Mouse (Mus musculus): Measurements from ENCODE around the gene Foxd3. TPM values are rescaled to one million over a fixed set of nuclear protein-coding genes. Genes with fewer than 3 reads are reported as not detected.

Gene Foxd3
- polyA plus RNA-seq, 2 experiments = 0.81 to 3.3 TPM

- DNase-seq (ENCODE audit: low spot score) (no peak), ATAC-seq (ENCODE audit: low FRiP score, low read depth) (no peak)
- Histone ChIP-seq H3K27ac (replicated peaks; ENCODE audit: low read depth, low read length) (no peak overlapping the region), H3K36me3 (ENCODE audit: control insufficient read depth, insufficient read depth, low read length) (no peaks in the 10 kb centered on the region), H3K4me3 (replicated peaks; ENCODE audit: low read length) (no peak overlapping the region), H3K4me1 (ENCODE audit: control insufficient read depth, insufficient read depth, low read length) (peaks cover under 1% of the 10 kb centered on the region; the same call in 1 of the 2 replicates), H3K4me2 (replicated peaks; ENCODE audit: low read depth, low read length, severe bottlenecking) (no peak overlapping the region), H3K9ac (ENCODE audit: low read depth, low read length, severe bottlenecking) (no peak overlapping the region), H3K9me3 (ENCODE audit: control insufficient read depth, low read length) (no peaks in the 10 kb centered on the region), H3K27me3 (ENCODE audit: control insufficient read depth, insufficient read depth, low read length) (peaks cover 86% of the 10 kb centered on the region)
- TF ChIP-seq POLR2A (IDR thresholded peaks at IDR 0.05; ENCODE audit: borderline replicate concordance, extremely low read depth, insufficient read depth, insufficient read length) = no peak
- WGBS = 15% methylated on average over 9 of the region's 9 CpGs
These were observed 6.3 kb downstream of the Foxd3 start for GRCm38 (mm10) chr4:99662431-99662830.

GRCm38 (mm10) chr4:99662841-99663567, 6.9 kb downstream of the Foxd3 start:
- Histone ChIP-seq H3K27me3 (ENCODE audit: control insufficient read depth, insufficient read depth, low read length) (peaks cover 80% of the 10 kb centered on the region), H3K9ac (ENCODE audit: low read depth, low read length, severe bottlenecking) (no peak overlapping the region), H3K4me1 (ENCODE audit: control insufficient read depth, insufficient read depth, low read length) (no peaks in the 10 kb centered on the region), H3K4me2 (replicated peaks; ENCODE audit: low read depth, low read length, severe bottlenecking) (no peak overlapping the region), H3K36me3 (ENCODE audit: control insufficient read depth, insufficient read depth, low read length) (no peaks in the 10 kb centered on the region), H3K9me3 (ENCODE audit: control insufficient read depth, low read length) (no peaks in the 10 kb centered on the region), H3K27ac (replicated peaks; ENCODE audit: low read depth, low read length) (no peak overlapping the region), H3K4me3 (replicated peaks; ENCODE audit: low read length) (no peak overlapping the region)
- DNase-seq (ENCODE audit: low spot score) = no peak
- 3% methylated on average over 32 of the region's 34 CpGs for WGBS
- TF ChIP-seq POLR2A (IDR thresholded peaks at IDR 0.05; ENCODE audit: borderline replicate concordance, extremely low read depth, insufficient read depth, insufficient read length) = no peak
- ATAC-seq (ENCODE audit: low FRiP score, low read depth) = no peak

- no peak for TF ChIP-seq POLR2A (IDR thresholded peaks at IDR 0.05; ENCODE audit: borderline replicate concordance, extremely low read depth, insufficient read depth, insufficient read length)
- WGBS = 26% methylated on average over 8 of the region's 8 CpGs
- no peak overlapping the region for H3K4me2 ChIP-seq (replicated peaks; ENCODE audit: low read depth, low read length, severe bottlenecking)
- H3K9ac ChIP-seq (ENCODE audit: low read depth, low read length, severe bottlenecking) = no peak overlapping the region
- DNase-seq (ENCODE audit: low spot score) (no peak), ATAC-seq (ENCODE audit: low FRiP score, low read depth) (no peak)
- H3K4me1 ChIP-seq (ENCODE audit: control insufficient read depth, insufficient read depth, low read length) = no peaks in the 10 kb centered on the region
- peaks cover 76% of the 10 kb centered on the region for H3K27me3 ChIP-seq (ENCODE audit: control insufficient read depth, insufficient read depth, low read length)
- H3K9me3 ChIP-seq (ENCODE audit: control insufficient read depth, low read length) = no peaks in the 10 kb centered on the region
- no peak overlapping the region for H3K27ac ChIP-seq (replicated peaks; ENCODE audit: low read depth, low read length)
- H3K36me3 ChIP-seq (ENCODE audit: control insufficient read depth, insufficient read depth, low read length) = no peaks in the 10 kb centered on the region
- no peak overlapping the region for H3K4me3 ChIP-seq (replicated peaks; ENCODE audit: low read length)
These were observed 7.6 kb downstream of the Foxd3 start for GRCm38 (mm10) chr4:99663710-99664109.

GRCm38 (mm10) chr4:99670203-99670851, 14.2 kb downstream of the Foxd3 start:
- H3K4me1 ChIP-seq (ENCODE audit: control insufficient read depth, insufficient read depth, low read length) = no peaks in the 10 kb centered on the region
- no peak overlapping the region for H3K4me3 ChIP-seq (replicated peaks; ENCODE audit: low read length)
- H3K9me3 ChIP-seq (ENCODE audit: control insufficient read depth, low read length) = no peaks in the 10 kb centered on the region
- H3K36me3 ChIP-seq (ENCODE audit: control insufficient read depth, insufficient read depth, low read length) = no peaks in the 10 kb centered on the region
- H3K9ac ChIP-seq (ENCODE audit: low read depth, low read length, severe bottlenecking) = no peak overlapping the region
- no peak for TF ChIP-seq POLR2A (IDR thresholded peaks at IDR 0.05; ENCODE audit: borderline replicate concordance, extremely low read depth, insufficient read depth, insufficient read length)
- WGBS = 85% methylated on average over 7 of the region's 7 CpGs
- no peak overlapping the region for H3K4me2 ChIP-seq (replicated peaks; ENCODE audit: low read depth, low read length, severe bottlenecking)
- peaks cover 11% of the 10 kb centered on the region for H3K27me3 ChIP-seq (ENCODE audit: control insufficient read depth, insufficient read depth, low read length)
- ATAC-seq (ENCODE audit: low FRiP score, low read depth) = no peak
- no peak for DNase-seq (ENCODE audit: low spot score)
- H3K27ac ChIP-seq (replicated peaks; ENCODE audit: low read depth, low read length) = no peak overlapping the region

- Histone ChIP-seq H3K27ac (replicated peaks; ENCODE audit: low read depth, low read length) (no peak overlapping the region), H3K4me1 (ENCODE audit: control insufficient read depth, insufficient read depth, low read length) (no peaks in the 10 kb centered on the region), H3K9me3 (ENCODE audit: control insufficient read depth, low read length) (no peaks in the 10 kb centered on the region), H3K9ac (ENCODE audit: low read depth, low read length, severe bottlenecking) (no peak overlapping the region), H3K4me3 (replicated peaks; ENCODE audit: low read length) (no peak overlapping the region), H3K36me3 (ENCODE audit: control insufficient read depth, insufficient read depth, low read length) (no peaks in the 10 kb centered on the region), H3K27me3 (ENCODE audit: control insufficient read depth, insufficient read depth, low read length) (no peaks in the 10 kb centered on the region), H3K4me2 (replicated peaks; ENCODE audit: low read depth, low read length, severe bottlenecking) (no peak overlapping the region)
- no peak for ATAC-seq (ENCODE audit: low FRiP score, low read depth)
- TF ChIP-seq POLR2A (IDR thresholded peaks at IDR 0.05; ENCODE audit: borderline replicate concordance, extremely low read depth, insufficient read depth, insufficient read length) = no peak
- DNase-seq (ENCODE audit: low spot score) = no peak
These were observed 19.1 kb downstream of the Foxd3 start for GRCm38 (mm10) chr4:99675191-99675590.

Measured in limb, embryonic 14.5 days (tissue).